Mouse (Mus musculus): ENCODE data around the gene Ncf4. TPM values are rescaled to one million over a fixed set of nuclear protein-coding genes. Genes with fewer than 3 reads are reported as not detected.
"Not testable (repeated sequence)": the region's sequence is repeated elsewhere in the genome, so short reads cannot be mapped to it uniquely, and the experiment has no call there.

Gene Ncf4
- polyA plus RNA-seq, 1 experiment: 1.9 TPM

DNA sequence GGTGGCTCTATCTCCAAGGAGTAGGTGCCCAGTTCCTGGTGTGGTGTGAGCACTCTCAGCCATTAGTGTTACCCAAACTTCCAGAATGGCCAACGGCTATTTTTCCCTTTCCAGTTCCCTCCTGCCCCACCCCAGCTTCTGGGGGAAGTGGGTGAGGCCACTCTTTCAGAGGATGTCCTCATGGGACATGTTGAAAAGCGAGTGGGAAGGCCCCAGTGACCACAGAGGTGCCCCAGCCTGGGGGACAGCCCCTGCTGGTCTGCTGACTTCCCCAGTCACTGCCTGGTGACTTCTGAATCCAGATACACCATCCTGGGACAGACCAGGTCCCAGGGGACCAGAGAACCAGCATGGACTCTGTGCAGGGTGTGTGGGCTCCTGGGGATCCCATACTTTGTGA is 3.1 kb downstream of the Ncf4 start:
- Histone ChIP-seq H3K27ac (ENCODE audit: insufficient read depth, low read length) (no peak overlapping the region), H3K4me3 (ENCODE audit: insufficient read depth, low read length) (no peak overlapping the region), H3K4me1 (ENCODE audit: control insufficient read depth, insufficient read depth, low read length) (0 out of 2 replicates have a peak, but pooled peaks cover 2% of the 10 kb centered on the region)
- TF ChIP-seq POLR2A (IDR thresholded peaks at IDR 0.05; ENCODE audit: extremely low read depth, insufficient read depth, low read length) (no peak), CTCF (IDR thresholded peaks at IDR 0.05; ENCODE audit: extremely low read depth, insufficient read depth, low read length) (no peak)

DNA sequence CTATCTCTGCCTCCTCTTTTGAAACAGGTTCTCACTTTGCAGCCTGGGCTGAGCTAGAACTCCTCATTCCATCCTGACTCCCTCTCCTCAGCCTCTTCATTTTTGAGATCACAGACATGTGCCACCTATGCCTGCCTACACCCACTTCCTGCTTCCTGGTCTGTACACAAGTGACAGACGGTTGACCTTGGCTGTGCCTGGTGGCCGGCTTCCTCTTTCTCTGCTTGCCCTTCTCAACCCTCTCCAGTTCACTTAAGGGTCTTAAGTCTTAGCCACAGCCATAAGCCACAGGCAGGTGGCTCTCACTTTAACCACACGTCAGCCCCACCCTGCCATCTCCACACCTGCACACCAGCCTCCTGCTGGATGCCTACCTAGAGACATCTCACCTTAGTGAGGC is 3.8 kb downstream of the Ncf4 start:
- no peak for TF ChIP-seq CTCF (IDR thresholded peaks at IDR 0.05; ENCODE audit: extremely low read depth, insufficient read depth, low read length)
- no peak for TF ChIP-seq POLR2A (IDR thresholded peaks at IDR 0.05; ENCODE audit: extremely low read depth, insufficient read depth, low read length)
- no peak overlapping the region for H3K4me3 ChIP-seq (ENCODE audit: insufficient read depth, low read length)
- no peak overlapping the region for H3K27ac ChIP-seq (ENCODE audit: insufficient read depth, low read length)
- 0 out of 2 replicates have a peak, but pooled peaks cover 2% of the 10 kb centered on the region for H3K4me1 ChIP-seq (ENCODE audit: control insufficient read depth, insufficient read depth, low read length)

DNA sequence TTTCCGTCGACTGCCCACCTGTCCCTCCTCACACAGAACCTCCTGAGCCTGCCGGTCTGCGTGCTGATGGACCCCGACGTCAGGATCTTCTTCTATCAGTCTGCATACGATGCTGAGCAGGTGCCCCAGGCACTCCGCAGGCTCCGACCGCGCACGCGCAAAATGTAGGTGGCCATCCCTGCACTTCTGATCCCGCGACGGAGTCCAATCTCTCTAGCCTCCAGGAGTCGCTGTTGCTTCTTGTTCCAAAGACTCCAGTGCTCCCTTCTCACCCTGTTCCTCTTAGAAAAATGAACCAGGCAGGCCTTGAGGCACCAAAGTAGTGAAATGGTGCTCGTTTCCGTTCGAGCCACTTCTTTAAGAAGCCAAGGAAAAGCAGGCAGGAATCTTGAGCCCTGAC is 10.2 kb downstream of the Ncf4 start:
- H3K4me1 ChIP-seq (ENCODE audit: control insufficient read depth, insufficient read depth, low read length): no peaks in the 10 kb centered on the region

DNA sequence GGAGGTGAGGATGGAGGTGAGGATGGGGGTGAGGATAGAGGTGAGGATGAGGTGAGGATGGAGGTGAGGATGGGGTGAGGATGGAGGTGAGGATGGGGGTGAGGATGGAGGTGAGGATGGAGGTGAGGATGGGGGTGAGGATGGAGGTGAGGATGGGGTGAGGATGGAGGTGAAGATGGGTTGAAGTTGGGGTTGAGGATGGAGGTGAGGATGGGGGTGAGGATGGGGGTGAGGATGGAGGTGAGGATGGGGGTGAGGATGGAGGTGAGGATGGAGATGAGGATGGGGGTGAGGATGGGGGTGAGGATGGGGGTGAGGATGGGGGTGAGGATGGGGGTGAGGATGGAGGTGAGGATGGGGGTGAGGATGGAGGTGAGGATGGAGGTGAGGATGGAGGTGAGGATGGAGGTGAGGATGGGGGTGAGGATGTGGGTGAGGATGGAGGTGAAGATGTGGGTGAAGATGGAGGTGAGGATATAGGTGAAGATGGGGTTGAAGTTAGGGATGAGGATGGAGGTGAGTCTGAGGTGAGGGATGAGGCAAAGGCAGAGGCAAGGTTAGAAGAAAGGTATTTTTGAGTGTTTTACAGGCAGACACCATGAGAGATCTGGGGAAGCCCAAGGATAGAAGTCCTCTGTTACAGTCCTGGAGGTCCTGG is 12.1 kb downstream of the Ncf4 start:
- H3K4me1 ChIP-seq (ENCODE audit: control insufficient read depth, insufficient read depth, low read length); H3K4me3 ChIP-seq (ENCODE audit: insufficient read depth, low read length); H3K27ac ChIP-seq (ENCODE audit: insufficient read depth, low read length): not testable (repeated sequence)

More for the DNA sequence above, 10.2 kb downstream of the Ncf4 start:
- TF ChIP-seq CTCF (IDR thresholded peaks at IDR 0.05; ENCODE audit: extremely low read depth, insufficient read depth, low read length): peak; percentile 39
- TF ChIP-seq POLR2A (IDR thresholded peaks at IDR 0.05; ENCODE audit: extremely low read depth, insufficient read depth, low read length): no peak
- H3K4me3 ChIP-seq (ENCODE audit: insufficient read depth, low read length): no peak overlapping the region
- no peak overlapping the region for H3K27ac ChIP-seq (ENCODE audit: insufficient read depth, low read length)

DNA sequence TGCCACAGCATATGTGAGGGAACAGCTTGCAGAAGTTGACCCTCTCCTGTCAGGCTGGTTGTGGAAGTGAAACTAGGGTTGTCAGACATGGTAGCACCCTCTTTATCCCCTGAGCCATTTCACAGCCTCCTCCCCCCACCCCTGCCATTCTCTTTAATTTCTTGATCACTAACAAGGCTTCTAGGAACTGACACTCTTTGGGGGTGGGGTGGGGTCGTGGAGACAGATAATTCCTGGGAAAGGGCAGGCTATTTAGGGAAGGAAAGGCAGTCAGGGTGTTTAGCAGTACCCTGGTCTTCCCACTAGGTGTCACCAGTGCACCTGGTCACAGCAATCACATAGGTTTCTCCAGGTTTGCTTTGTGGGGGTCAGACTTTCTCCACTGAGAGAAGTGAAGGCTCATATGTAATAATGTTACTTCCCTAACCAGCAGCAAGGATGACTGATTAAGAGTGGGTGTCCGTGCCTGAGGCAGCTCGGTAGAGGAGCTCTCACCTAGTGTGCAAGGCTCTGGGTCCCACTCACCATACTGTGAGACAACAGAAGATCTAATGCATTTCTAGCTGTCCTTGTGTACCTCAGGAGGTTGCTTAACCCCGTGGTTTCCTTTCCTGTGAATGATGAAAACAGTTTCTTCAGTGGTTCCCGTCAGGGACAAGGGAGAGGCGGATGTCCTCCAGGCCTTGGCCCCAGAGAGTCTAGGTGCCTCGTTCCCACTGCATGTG is 12.9 kb downstream of the Ncf4 start:
- TF ChIP-seq CTCF (IDR thresholded peaks at IDR 0.05; ENCODE audit: extremely low read depth, insufficient read depth, low read length) (peak; percentile 97), POLR2A (IDR thresholded peaks at IDR 0.05; ENCODE audit: extremely low read depth, insufficient read depth, low read length) (no peak)
- no peak overlapping the region for H3K27ac ChIP-seq (ENCODE audit: insufficient read depth, low read length)

DNA sequence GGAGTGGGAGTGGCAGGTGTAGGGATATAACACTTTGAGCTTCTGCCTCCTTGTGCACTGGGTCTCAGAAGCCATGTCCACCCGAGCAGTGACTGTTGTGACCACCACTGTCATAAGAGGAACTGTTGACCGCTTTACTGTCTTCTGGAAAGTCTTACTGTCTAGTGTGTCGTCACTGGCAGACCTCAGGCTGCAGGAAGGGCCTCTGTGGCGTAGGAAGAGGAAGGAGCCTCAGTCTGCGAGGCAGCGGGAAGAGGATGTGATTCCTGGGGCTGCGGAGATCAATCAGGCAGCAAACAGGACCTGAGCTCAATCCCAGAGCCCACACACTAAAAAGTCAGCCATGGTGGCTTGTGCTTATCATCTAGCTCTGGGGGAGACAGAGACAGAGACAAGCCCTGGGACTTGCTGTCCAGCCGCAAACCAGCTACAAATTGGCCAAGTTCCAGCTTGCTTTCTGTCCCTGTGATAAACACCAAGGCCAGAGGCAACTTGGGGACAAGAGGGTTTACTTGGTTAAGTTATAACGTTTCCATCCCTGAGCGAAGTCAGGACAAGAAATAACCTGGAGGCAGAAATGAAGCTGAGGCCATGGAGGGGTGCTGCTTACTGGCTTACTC is 13.8 kb downstream of the Ncf4 start:
- H3K4me3 ChIP-seq (ENCODE audit: insufficient read depth, low read length): no peak overlapping the region
- no peak overlapping the region for H3K27ac ChIP-seq (ENCODE audit: insufficient read depth, low read length)
- no peaks in the 10 kb centered on the region for H3K4me1 ChIP-seq (ENCODE audit: control insufficient read depth, insufficient read depth, low read length)
- no peak for TF ChIP-seq POLR2A (IDR thresholded peaks at IDR 0.05; ENCODE audit: extremely low read depth, insufficient read depth, low read length)
- TF ChIP-seq CTCF (IDR thresholded peaks at IDR 0.05; ENCODE audit: extremely low read depth, insufficient read depth, low read length): no peak

More for the DNA sequence above, 12.9 kb downstream of the Ncf4 start:
- Histone ChIP-seq H3K4me1 (ENCODE audit: control insufficient read depth, insufficient read depth, low read length) (no peaks in the 10 kb centered on the region), H3K4me3 (ENCODE audit: insufficient read depth, low read length) (no peak overlapping the region)

DNA sequence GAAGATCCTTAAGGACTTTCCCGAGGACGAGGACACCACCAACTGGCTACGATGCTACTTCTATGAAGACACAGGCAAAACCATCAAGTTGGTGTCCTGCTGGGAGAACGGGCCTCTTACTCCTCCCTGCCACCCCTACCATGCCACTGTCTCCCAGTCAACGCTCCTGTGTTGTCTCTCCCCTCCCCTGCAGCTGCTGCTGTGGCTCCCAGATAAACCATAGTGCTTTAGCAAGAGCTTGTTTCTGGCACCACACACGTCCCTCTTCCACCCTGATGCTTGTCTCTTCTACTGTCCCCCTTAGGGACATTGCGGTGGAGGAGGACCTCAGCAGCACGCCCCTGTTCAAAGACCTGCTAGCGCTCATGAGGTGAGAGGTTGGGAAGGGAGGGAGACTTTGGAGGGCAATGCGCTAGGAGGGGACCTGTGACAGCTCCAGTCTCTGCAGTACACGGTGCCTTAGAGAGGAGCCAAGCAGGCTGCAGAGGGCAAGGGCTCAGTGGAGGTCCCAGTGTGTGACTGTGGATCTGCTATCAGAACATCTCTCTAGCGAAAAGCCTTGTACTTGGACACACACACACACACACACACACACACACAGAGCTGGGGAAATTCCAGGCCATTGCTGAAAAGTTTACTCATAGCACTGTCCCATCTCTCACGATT is 16.2 kb downstream of the Ncf4 start:
- TF ChIP-seq CTCF (IDR thresholded peaks at IDR 0.05; ENCODE audit: extremely low read depth, insufficient read depth, low read length) (no peak), POLR2A (IDR thresholded peaks at IDR 0.05; ENCODE audit: extremely low read depth, insufficient read depth, low read length) (no peak)
- Histone ChIP-seq H3K27ac (ENCODE audit: insufficient read depth, low read length) (no peak overlapping the region), H3K4me3 (ENCODE audit: insufficient read depth, low read length) (no peak overlapping the region), H3K4me1 (ENCODE audit: control insufficient read depth, insufficient read depth, low read length) (no peaks in the 10 kb centered on the region)

DNA sequence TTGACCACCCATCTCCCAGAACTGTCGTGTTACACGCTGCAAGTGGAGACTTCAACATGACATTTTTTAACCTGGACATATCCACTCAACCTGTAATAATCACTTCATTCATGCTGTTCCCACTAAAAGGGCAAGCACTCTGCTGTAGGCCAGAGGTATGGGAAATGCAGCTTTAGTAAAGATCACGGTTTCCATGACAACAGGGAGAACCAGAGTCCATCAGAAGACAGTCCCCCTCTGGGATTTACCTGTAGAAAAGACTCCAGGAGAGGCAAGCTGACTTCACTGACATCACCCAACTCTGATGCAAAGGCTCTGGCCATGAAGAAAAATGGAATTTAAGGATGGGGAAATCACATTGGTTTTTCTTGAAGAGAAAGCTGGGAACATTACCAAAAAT is 18.7 kb downstream of the Ncf4 start:
- Histone ChIP-seq H3K4me3 (ENCODE audit: insufficient read depth, low read length) (no peak overlapping the region), H3K27ac (ENCODE audit: insufficient read depth, low read length) (no peak overlapping the region), H3K4me1 (ENCODE audit: control insufficient read depth, insufficient read depth, low read length) (no peaks in the 10 kb centered on the region)
- TF ChIP-seq POLR2A (IDR thresholded peaks at IDR 0.05; ENCODE audit: extremely low read depth, insufficient read depth, low read length): no peak
- no peak for TF ChIP-seq CTCF (IDR thresholded peaks at IDR 0.05; ENCODE audit: extremely low read depth, insufficient read depth, low read length)

DNA sequence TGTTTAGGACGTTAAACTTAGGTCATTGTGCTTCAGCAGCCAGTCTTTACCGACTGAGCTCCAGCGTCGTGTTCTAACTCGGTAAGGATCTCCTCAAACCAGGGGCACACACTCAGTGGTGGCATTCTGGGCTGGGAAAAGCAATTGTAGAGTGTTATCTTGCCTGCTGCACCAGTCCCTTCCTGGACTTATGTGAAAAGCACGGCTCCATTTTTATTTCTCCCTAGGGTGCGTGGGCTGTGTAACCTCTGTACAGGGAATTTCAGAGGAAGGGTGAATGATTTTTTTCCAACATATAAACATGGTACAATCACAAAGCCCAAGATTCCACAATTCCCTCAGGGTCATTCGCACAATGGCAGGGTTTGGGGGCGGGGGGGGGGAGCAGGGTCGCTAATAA is 22.8 kb downstream of the Ncf4 start:
- no peaks in the 10 kb centered on the region for H3K4me1 ChIP-seq (ENCODE audit: control insufficient read depth, insufficient read depth, low read length)
- H3K27ac ChIP-seq (ENCODE audit: insufficient read depth, low read length): no peak overlapping the region
- no peak for TF ChIP-seq CTCF (IDR thresholded peaks at IDR 0.05; ENCODE audit: extremely low read depth, insufficient read depth, low read length)
- no peak for TF ChIP-seq POLR2A (IDR thresholded peaks at IDR 0.05; ENCODE audit: extremely low read depth, insufficient read depth, low read length)
- H3K4me3 ChIP-seq (ENCODE audit: insufficient read depth, low read length): no peak overlapping the region

Measured in cortical plate, adult 2 months (tissue).